Mouse (Mus musculus) adrenal gland, postnatal 14 days (tissue): Measurements from ENCODE around the gene Resp18. TPM values are rescaled to one million over a fixed set of nuclear protein-coding genes. Genes with fewer than 3 reads are reported as not detected.
A peak's percentile ranks its signal among the peaks of the same experiment; 100 is the strongest.

Experiments
- DNase-seq: peaks from one replicate; pipeline ENCODE4 v3.0.0; 2021; ENCODE audit warnings: mixed read lengths
- total RNA-seq: library from RNA; stranded (reverse); gene quantifications from 2 replicates; pipeline ENCODE4 v1.2.3, GENCODE M21; 2021

The Resp18 gene
- total RNA-seq, 1 experiment from 2014 or later: 126 TPM

DNA sequence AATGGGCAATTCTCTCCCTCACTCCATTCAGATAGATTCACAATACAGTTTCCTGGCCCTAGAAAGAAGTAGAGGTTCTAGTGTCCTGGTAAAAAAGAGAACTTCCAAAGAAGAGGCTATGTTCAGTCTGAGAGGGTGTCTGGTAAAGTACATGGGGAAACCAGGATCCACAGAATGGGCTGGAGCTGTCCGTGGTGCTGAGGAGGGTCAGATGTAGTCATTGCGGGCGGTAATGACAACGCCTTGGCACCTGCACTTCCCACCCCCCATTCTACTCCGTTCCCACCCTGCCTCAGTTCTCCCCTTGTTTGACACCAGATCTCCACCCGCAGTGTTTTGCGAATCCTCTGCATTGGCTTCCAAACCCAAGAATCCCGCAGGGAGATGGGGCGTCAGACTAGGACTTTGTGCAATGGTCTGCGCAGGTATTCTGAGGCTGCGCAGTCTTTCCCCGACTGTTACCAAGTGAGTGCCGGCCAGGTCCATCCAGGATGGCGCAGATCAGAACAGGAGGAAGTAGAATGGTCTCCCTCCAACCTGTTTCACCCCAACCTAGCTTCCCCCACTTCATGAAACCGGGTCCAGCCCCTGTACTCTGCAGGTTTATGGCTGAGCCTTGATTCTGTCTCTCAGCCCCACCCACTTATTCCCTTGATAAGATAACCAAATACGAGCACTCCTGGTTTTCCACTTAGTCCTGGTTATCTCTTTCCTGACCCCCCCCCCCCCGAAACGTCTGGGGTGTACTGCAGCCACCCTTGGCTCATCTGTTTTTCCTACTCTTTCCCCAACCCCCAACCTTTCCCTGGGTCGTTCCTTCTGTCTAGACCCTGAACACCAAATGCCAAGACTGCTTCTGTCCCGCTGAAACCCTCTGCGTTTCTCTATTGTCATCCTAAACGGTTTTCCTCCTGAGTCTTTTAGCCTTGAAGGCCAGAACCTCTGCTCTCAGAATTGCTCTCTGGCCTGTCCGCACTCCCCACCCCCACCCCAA is 723 bp downstream of the Resp18 start:
- DNase-seq: peak; percentile 81

DNA sequence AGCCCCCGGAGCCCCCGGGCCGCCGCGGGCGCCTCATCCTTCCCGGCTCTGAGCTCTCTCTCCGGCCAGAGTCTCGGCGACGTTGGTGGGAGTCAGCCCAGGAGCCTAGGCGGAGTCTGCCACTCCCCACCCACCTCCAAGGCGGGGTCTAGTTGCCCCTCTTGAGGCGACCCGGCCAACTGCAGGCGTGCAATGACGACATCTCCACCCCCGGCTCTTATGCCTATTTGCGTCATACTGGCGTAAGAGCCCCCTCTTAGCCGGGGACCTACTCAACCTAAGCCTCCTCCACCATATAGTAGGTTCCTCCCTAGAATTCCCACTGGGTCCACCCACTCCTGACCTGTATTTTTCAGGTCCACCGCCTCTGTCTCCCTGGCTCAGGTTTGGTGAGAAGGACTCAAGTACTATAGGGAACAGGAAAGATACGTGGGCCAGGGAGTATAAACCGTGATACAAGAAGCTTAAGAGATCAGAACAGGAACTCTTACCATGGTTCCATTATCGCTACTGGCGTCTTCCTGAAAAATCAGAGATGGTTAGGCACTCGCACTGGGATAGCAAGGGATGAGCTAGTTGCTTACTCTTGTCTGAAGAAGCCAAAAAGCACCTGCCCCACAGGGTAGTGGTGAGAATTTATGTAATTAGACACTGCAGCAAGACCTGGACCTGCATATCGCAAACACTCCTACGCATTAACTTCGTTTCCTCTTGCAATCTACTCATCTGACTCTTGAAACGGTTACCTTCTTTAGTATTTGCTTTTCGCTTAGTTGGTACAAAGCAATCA is 13.9 kb downstream of the Resp18 start, which contains the start of gene Ptprn:
Ptprn (minus strand) TSS at position 412 of the 790 bp plus-strand sequence.
- DNase-seq: no peak

DNA sequence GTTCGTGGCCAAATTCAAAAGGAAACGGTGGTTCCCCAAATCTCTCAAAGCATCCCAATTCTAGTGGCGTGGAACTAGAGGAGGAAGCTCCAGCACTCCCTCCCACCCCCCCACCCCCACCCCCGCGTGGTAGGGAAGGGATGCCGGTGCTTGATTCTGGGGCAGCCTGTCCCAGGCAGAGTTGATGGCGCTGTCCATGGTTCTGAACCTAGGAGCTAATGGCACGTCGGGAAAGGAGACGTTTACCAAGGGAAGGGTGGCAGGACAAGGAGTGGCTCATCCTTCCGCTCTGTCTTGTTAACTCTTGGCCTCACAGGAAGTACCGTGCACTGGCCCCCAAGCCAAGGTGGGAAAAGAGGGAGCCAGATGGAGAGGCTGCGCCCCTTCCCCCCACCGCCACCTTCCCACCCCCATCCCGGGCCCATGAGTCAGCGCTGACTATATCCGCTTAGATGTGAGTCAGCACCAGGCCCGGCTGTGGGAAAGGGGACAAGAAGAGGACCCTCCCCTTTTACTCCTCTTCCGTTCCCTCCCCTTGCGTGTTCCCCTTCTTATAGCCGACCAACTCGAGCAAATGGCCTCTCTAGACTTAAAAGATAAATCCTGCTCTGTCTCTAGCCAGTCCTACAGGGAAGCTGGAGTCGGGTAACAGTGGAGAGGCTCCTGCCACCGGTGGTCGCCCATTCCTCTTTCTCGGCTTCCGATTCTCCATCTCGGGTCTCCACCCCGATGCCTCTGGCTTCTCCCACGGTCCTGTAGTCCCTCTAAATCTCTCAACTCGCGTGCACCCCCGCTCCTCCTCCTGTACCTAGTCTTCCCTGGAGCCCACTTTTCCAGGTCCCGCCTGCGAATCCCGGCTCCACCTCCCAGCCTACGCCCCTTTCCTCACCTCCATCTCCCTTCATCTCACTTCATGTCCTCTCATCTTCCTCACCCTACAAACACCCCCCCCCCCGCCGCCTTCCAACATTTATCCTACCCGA is 15.0 kb downstream of the Resp18 start:
- DNase-seq: peak; percentile 90

DNA sequence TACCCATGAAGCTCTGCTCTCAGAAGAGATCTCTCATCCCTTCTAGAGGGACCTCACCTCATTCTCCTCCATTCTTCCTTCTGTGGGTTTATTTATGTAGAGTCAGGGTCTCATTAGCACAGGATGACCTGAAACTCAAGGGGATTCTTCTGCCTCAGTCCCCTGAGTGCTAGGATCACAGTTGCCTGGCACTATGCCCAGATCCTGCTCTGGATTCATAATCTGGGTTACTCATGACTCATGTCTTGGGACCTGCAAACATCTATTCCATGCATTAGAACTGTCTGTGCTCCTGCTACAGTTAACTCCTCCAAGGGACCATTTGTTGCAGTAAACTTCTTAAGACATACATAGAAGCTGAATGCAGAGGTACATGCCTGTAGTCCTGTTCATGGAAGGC is 16.9 kb downstream of the Resp18 start:
- DNase-seq: no peak

DNA sequence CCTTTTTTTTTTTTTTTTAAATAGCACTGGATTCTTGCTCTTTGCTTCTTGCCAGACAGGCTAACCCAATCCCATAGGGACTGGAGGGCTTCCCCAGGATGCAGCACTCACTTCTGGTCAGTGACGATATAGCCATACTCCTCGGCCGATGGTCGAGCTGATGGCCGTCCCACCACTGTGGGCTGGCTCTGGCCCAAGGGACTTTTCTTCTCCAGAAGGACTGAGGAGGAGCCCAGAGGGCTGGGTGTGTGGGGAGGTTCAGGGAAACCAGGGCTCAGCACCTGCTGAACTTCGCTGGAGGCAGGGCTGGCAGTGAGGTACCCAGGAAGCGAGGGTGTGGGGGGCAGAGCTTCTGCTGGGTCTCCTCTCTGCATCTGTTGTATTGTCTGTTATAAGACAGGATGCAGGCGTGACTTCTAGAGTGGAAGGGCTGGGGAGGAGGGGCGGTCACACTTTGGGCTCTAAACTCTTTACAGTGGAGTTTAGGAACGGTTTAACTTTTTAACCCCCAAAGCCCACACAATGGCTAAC is 22.6 kb downstream of the Resp18 start:
- DNase-seq: no peak

DNA sequence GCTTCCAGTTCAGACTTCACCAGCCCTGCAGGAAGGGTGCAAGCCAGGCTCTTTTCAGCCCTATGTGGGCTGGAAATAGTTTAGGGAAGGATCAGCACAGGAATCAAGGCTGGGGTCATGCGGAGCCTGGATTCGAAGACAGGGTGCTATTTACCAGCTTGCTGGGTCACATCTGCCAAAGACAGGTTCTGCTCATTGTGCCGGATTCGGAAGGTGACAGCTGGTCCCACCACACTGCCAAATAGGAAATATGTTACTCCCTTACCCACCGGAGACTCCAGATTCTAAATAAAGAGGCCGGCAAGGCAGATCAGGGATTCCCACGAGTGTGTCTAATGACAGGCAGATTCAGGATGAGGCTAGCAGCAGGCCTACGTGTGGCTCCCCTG is 23.6 kb downstream of the Resp18 start:
- no peak for DNase-seq

DNA sequence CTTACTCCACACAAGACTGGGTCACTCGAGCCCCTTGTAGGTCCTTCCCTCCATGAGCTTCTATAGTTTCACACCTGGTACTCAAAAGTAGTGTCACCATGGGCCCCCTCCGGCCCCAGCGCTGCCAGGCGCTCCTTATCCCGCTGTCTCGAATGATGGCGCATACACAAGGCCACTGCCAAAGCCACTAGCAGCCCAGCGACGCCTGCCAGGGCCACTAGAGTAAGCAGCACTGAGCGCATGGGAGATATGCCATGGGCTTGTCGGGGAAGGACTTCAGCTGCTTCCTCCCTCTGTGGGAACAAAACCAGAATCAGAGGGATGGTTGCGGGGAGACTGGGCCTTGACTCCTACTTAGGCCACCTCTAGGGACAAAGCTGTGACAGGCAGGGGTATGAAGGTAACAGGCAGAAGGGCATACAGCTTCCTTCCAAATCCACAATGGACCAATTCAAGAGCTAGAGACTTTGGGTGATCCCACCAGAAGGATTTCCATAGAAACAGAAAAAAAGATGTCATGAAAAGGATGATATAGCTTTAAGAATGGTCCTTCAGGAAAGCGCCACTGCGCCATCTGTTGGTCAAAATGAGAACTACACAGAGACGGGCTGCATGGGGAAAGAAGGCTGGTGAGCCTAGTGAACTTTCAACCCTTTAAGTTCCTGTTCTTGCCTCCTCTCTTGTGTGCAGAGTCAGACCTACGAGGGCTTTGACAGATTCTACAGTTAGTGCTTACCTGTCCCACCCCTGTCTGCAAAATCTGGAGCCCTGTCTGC is 24.2 kb downstream of the Resp18 start:
- DNase-seq: peak; percentile 86

DNA sequence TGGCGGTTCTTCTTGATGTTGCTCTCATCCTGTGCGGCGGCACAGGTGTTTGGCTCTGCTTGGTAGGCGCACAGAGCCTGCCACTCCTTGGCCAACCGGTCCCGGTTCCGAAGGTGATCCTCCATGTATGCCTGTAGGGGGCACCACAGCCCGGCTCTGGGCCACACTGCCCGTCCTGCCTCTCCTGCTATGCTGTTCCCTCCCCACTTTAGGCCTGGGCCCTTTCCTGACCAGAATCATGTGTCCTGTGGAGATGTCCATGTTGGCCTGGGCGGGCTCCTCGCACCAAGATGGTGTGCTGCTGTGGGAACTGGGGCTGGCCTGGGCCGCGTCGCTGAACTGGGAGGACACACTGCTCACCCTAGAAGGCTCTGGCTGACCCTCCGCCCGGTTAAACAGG is 25.2 kb downstream of the Resp18 start:
- no peak for DNase-seq

DNA sequence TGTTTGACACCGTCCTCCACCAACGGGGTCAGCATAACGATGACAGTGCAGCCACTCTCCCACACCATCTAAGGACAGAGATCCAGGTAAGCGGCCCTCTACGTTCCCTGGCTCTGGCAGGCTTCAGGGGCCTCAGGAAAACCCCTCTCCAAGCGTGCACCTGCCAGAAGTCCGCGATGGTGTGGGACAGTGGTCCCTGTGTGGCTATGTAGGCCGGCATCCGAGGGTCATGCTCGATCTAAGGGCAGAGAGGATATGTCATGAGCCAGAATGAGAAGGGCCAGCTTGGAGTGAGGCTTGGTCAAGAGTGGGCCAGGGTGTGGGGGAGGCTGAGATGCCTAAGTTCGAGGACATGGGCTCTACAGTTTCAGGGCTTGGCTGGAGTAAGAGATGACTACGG is 25.9 kb downstream of the Resp18 start:
- no peak for DNase-seq

DNA sequence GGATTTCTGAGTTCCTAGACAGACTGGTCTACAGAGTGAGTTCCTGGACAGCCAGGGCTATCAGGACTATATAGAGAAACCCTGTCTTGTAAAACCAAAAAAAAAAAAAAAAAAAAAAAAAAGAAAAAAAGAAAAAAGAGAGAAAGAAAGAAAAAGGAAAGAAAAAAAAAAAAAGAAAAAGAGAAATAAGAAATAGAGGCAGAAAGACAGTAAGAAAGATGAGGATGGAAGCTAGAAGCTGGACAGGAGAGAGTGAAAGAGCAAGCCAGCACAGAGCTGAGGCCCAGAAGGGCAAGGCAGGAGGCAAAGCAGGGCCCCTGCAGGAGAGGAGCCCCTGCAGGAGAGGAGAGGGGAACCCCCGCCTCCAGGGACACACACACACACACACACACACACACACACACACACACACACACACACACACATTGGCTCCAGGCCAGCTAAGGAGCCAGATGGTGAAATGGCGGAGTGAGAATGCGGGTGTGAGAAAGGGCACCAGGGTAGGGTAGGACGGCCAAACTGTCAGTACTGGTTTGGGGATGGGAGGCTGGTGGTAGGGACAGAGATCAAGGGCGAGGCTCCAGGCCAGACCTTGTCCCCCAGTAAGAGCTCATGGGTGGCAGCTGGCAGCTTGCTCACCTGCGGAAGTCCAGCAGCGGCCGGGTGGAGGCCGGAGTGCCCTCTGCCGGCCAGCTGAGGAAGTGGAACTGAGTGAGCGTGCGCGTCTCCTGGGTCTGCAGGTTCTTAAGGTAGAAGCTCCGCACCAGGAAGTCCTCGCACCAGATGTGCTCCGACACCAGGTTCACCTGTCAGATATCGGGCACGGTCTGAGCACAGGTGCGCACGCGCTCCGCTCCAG is 26.9 kb downstream of the Resp18 start:
- DNase-seq: peak; percentile 88

DNA sequence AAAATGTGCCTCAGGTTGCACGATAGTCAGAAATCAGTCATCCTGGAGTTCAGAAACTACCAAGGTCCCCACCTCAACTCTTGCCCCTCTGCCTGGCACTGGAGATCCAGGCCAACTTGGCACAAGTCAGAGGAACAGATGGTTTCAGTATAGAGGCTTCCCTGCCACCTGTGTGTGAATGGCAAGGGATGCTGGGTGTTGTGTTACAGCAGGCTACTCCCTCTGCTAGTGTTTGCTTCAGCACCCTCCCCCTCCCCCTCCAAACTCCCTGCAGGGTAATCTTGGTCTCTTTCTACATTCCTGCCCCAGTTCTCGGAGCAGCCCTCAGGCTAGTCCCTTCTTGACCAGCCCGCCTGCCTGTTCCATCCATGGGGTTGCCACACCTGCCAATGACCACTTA is 27.7 kb downstream of the Resp18 start:
- no peak for DNase-seq

DNA sequence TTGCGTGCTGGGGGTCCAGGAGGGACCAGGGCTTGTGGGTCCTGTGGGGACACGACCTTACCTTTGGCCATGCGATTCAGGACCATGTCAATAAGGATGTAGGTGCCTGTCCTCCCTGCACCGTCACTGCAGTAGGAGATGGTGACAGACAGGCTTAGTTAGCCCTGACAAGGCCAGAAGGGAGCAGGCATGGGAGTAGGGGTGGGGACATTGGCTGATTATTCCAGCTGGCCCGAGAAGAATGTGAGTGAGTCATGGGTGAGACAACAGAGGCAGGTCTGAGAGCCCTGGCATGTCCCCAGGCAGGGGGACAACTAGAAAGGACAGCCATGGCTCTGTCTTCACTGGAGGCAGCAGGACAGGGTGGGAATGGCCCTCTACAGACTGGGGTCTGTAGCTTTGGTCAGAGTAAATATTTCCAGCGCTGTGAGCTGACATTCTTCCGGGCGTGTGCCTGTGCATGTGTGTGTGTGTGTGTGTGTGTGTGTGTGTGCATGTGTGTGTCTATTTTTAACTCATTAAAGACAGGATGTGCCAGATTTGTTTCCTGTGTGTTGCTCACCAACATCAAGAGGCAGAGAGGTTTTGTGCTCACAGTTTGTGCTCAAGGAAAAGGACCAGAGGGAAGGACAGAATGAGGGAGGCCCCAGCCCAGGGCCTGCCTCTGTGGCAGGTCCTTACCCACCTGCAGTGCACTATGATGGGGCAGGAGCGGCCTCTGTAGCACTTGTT is 30.0 kb downstream of the Resp18 start:
- peak; percentile 88 for DNase-seq

DNA sequence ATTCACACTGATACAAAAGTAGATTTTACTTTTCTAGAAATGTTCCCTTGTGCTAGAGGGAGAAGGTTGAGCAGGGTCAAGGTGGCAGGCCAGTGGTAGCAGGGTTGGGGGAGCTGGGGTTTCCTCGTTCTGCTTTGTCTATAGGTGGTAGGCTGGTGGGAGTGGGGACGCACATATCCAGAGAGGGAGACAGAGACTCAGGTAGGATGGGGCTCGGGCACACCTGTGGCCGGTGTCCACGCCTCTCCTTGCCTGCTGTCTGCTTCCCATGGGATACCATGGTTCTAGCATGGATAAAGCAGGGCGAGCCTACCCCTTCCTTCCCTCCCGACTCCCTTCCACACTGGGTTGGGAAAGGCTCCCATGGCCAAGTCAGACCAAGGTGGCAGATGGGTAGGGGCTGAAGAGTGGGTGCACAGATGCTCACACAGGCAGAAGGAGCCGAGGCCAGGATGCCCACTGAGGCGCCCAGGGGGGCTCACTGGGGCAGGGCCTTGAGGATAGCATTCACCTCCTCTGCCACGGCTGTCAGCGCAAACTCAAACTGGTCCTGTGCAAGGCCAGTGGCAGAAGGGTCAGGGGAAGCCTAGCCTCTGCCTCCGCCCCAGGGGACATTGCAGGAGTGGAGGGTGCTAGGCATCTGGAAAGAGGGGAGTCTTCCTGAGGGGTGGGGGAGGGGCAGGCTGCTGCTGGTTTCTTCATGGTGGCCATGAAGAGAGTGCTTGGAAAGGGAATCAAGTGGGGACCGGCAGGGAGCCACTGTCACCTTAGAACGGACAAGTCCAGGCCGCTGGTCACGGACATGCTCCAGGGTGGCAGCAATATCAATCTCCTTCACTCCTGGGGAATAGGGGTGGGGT is 30.9 kb downstream of the Resp18 start:
- DNase-seq: no peak

DNA sequence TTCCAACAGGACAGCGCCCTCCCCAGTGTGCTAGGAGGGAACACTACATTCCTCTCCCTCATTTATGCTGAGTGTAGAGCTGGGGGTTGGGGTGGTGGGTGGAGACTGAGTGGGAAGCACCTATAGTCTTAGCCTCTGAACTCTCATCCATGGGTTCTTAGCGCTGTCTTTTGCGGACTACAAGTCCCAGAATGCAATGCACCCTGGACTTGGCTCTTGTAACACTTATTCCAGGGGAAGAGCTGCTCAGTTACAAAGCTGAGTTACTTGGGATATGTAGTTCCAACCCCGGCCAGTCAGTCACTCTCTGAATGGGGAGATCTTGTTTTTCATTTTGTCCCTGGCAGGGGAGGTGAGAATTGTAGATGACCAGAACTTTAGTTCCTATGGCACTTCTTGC is 33.4 kb downstream of the Resp18 start:
- DNase-seq: peak; percentile 55

DNA sequence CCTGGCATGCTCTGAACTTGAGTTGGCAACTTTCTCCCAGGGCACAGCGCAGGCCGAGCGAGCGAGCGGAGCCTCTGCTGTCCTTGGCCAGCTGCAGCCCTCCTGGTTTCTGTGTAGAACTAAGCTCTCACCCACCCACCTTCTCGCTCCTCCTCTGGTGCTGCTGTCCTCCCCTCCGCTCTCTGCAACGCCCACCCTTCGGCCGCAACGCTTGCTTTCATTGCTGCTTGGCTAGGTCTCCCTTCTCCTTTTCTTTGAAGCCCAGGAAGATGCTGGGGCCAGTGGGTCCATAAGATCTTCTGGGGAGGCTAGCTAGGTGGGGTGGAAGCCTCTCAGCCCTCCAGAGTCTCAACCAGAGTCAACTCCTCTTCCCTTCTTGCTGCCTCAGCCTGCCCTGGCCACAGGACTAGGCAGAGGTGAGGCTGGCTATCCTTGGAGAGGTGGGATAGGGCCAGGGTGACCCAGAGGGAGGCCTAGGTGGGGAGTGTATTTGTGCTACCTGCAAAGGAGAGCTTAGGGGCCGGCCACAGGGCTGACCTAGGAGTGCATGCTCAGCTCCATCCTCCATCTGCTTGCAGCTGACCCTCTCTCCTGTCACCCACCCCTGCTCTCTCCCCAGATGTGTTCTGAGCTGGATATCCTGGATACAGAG is 33.9 kb downstream of the Resp18 start:
- no peak for DNase-seq

DNA sequence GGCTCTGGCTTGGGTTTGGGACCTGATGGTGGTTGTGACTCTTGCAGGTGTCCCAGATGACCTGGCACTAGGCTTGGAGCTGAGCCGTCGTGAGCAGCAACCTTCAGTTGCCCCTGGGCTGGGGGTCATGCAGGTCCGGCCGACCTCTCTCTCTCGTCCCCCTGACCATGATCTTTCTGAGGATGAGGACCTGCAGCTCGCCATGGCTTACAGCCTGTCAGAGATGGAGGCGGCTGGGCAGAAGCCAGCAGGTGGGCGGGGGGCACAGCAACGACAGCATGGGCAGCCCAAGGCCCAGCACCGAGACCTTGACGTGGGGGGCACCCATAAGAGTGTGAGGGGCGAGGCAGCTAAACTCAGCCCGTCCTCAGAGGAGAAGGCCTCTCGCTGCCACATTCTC is 34.8 kb downstream of the Resp18 start:
- DNase-seq: no peak

DNA sequence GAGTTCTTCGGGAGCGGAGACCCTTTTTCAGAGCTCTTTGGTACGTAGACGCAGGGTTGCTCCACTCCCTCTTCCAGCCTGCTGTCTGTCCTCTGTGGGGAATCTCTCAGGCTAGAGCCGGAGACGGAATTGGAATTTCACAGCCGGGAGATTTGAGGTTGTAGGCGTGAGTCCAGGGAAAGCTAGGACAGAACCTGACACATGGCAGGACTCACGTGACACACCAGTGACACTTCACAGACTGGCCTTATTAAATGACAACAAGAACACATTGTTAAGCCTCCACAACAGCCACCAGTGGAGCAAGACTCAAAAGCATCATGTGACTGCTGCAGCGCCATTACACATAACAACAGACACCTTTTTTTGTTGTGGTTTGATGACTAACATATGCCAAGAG is 38.6 kb downstream of the Resp18 start:
- DNase-seq: no peak
